10 mouse cellular contexts compared by ENCODE assay signal in genomic region chr10:52106164-52106757, GRCm38 (mm10).
DNase-seq lines count a peak whose midpoint lies in the region; ATAC-seq and TF ChIP-seq lines count a peak whose summit lies in the region.
"Had no signal": no experiment of that assay in that cellular context is flagged by ENCODE, and none has a peak within 500 bp of the region (broad histone marks: within the 10 kb centered on the region; RNA-seq: fewer than 3 reads in every experiment).

No protein-coding gene starts in this region.

- TF ChIP-seq CTCF in intestine, postnatal 0 days (IDR thresholded peaks at IDR 0.05; ENCODE audit: low read depth): peak; percentile 82

- H3K36me3 ChIP-seq in intestine, postnatal 0 days (ENCODE audit: control insufficient read depth, insufficient read depth): no peaks in the 10 kb centered on the region
- H3K36me3 ChIP-seq in midbrain, embryonic 10.5 days: no peaks in the 10 kb centered on the region
- H3K36me3 ChIP-seq: lung, embryonic 15.5 days had no signal

- DNase-seq in left cerebral cortex, adult 18-20 months (ENCODE audit: low spot score in 2 of 2): peak; percentile 20 to 37
- DNase-seq in left cerebral cortex, adult 8-10 months (ENCODE audit: low spot score in 2 of 2): no peak
- peak; percentile 68 for DNase-seq in NIH3T3 (ENCODE audit: low read depth)
- peak; percentile 64 for DNase-seq in embryo, embryonic 11 days
- DNase-seq in midbrain, embryonic 10.5 days (ENCODE audit: low spot score): peak; percentile 16
- DNase-seq in ovary, adult 18-20 months (ENCODE audit: low spot score): no peak

- WGBS in intestine, postnatal 0 days: 45% methylated on average over 4 of the region's 4 CpGs
- WGBS in midbrain, embryonic 10.5 days: 43% methylated on average over 4 of the region's 4 CpGs

- no peaks in the 10 kb centered on the region for H3K4me1 ChIP-seq in intestine, postnatal 0 days (replicated peaks; ENCODE audit: control insufficient read depth, insufficient read depth, low read length)
- no peaks in the 10 kb centered on the region for H3K4me1 ChIP-seq in midbrain, embryonic 10.5 days
- H3K4me1 ChIP-seq: lung, embryonic 15.5 days had no signal

- H3K9ac ChIP-seq in intestine, postnatal 0 days (ENCODE audit: low read depth, low read length): no peak overlapping the region
- H3K9ac ChIP-seq: lung, embryonic 15.5 days had no signal

- no peaks in the 10 kb centered on the region for H3K9me3 ChIP-seq in intestine, postnatal 0 days (ENCODE audit: control insufficient read depth)
- no peaks in the 10 kb centered on the region for H3K9me3 ChIP-seq in midbrain, embryonic 10.5 days (replicated peaks)
- H3K9me3 ChIP-seq: lung, embryonic 15.5 days had no signal

- no peak for ATAC-seq in intestine, postnatal 0 days
- ATAC-seq in erythroblast, adult 5-6 weeks (replicated peaks; ENCODE audit: low FRiP score, poor library complexity, severe bottlenecking): no peak

- H3K27me3 ChIP-seq in intestine, postnatal 0 days (replicated peaks; ENCODE audit: control insufficient read depth, insufficient read depth, low read length): no peaks in the 10 kb centered on the region
- H3K27me3 ChIP-seq in midbrain, embryonic 10.5 days (ENCODE audit: low read depth, poor library complexity, severe bottlenecking): no peaks in the 10 kb centered on the region
- H3K27me3 ChIP-seq: lung, embryonic 15.5 days had no signal

- H3K27ac ChIP-seq in intestine, postnatal 0 days (ENCODE audit: low read depth, low read length): no peak overlapping the region
- no peak overlapping the region for H3K27ac ChIP-seq in midbrain, embryonic 10.5 days (replicated peaks)
- H3K27ac ChIP-seq: lung, embryonic 15.5 days had no signal

- H3K4me2 ChIP-seq in intestine, postnatal 0 days (replicated peaks; ENCODE audit: low read depth): no peak overlapping the region
- H3K4me2 ChIP-seq: lung, embryonic 15.5 days had no signal

- H3K4me3 ChIP-seq in intestine, postnatal 0 days (ENCODE audit: low read depth, low read length): no peak overlapping the region
- no peak overlapping the region for H3K4me3 ChIP-seq in midbrain, embryonic 10.5 days
- H3K4me3 ChIP-seq: erythroblast, embryonic 14.5 days; lung, embryonic 15.5 days had no signal

Comparison
In these comparisons a context has a peak if more than half of its experiments do, and no peak if none do; other contexts are left out.
1. DNase-seq: peak in left cerebral cortex, adult 18-20 months (2 of 2), NIH3T3 (single experiment), embryo, embryonic 11 days (single experiment) and midbrain, embryonic 10.5 days (single experiment); none in left cerebral cortex, adult 8-10 months (0 of 2) and ovary, adult 18-20 months (single experiment).